Mouse (Mus musculus) ES-Bruce4 (cell line): ENCODE results near the gene Rnf185. TPM values are rescaled to one million over a fixed set of nuclear protein-coding genes. Genes with fewer than 3 reads are reported as not detected.

Experiments used
- H3K27ac ChIP-seq: 2 replicates; pipeline ENCODE4 v1.5.1; 2012; ENCODE audit warnings: low read length, inconsistent platforms; ENCODE audit not compliant: insufficient read depth
- H3K27me3 ChIP-seq: 2 replicates; pipeline ENCODE4 v1.6.1; 2012; ENCODE audit warnings: mild to moderate bottlenecking, low read length, inconsistent platforms; ENCODE audit not compliant: control insufficient read depth, poor library complexity, insufficient read depth, severe bottlenecking
- H3K36me3 ChIP-seq: 2 replicates; pipeline ENCODE4 v1.6.1; 2012; ENCODE audit warnings: inconsistent platforms, mild to moderate bottlenecking, low read length, moderate library complexity; ENCODE audit not compliant: control insufficient read depth, poor library complexity, insufficient read depth, severe bottlenecking
- H3K4me1 ChIP-seq: one replicate; pipeline ENCODE4 v1.8.1; 2011; ENCODE audit warnings: low read length; ENCODE audit not compliant: control insufficient read depth, insufficient read depth
- H3K4me3 ChIP-seq: 2 replicates; pipeline ENCODE4 v1.5.1; 2011; ENCODE audit warnings: low read depth, mild to moderate bottlenecking, low read length
- H3K9ac ChIP-seq: 2 replicates; pipeline ENCODE4 v1.6.1; 2012; ENCODE audit warnings: low read depth, mild to moderate bottlenecking, inconsistent platforms; ENCODE audit not compliant: poor library complexity, severe bottlenecking
- H3K9me3 ChIP-seq: replicated peaks from 2 replicates; pipeline ENCODE4 v1.6.1; 2012; ENCODE audit warnings: mild to moderate bottlenecking, low read length, inconsistent platforms; ENCODE audit not compliant: control insufficient read depth, poor library complexity, insufficient read depth, severe bottlenecking
- CTCF ChIP-seq: IDR thresholded peaks from one replicate; pipeline ENCODE4 v1.8.1; 2011; ENCODE audit warnings: low read depth, low read length
- EP300 ChIP-seq: IDR thresholded peaks from 2 replicates; pipeline ENCODE4 v1.6.1; 2011; ENCODE audit warnings: low read depth, low read length; ENCODE audit not compliant: insufficient read depth
- POLR2A ChIP-seq: IDR thresholded peaks from one replicate; pipeline ENCODE4 v1.8.1; 2011; ENCODE audit warnings: low read length; ENCODE audit not compliant: insufficient read depth
- polyA plus RNA-seq: library from polyadenylated mRNA; stranded (reverse); fragments of >200 nt; gene quantifications from 2 replicates; pipeline ENCODE4 v1.2.4, GENCODE M21; 2011; ENCODE audit warnings: low read depth; ENCODE audit not compliant: missing spikeins, insufficient read depth, insufficient read length

Rnf185 gene
- polyA plus RNA-seq, 1 experiment, result 21.4 TPM

GRCm38 (mm10) chr11:3408997-3409732 lies 43.0 kb downstream of the Rnf185 start, which contains the start of gene Limk2:
Gene Limk2 (minus strand): TSS chr11:3409189.
- H3K27ac ChIP-seq, result peak within 1 kb of the TSS; percentile 32
- H3K27me3 ChIP-seq, result no peaks in the 10 kb centered on the region
- peaks cover 6% of the 10 kb centered on the region for H3K36me3 ChIP-seq
- peak within 1 kb of the TSS; percentile 88 for H3K9ac ChIP-seq
- H3K4me1 ChIP-seq, result no peaks in the 10 kb centered on the region
- TF ChIP-seq EP300 (0 out of 2 replicates have a peak, but pooled peaks have one; percentile 45), CTCF (peak; percentile 81), POLR2A (peak; percentile 42)
- peak within 1 kb of the TSS; percentile 76 for H3K4me3 ChIP-seq
- H3K9me3 ChIP-seq, result no peaks in the 10 kb centered on the region

- Histone ChIP-seq H3K4me1 (no peaks in the 10 kb centered on the region), H3K27ac (peak overlapping the region; percentile 32), H3K9ac (peak overlapping the region; percentile 88), H3K27me3 (no peaks in the 10 kb centered on the region), H3K36me3 (peaks cover 6% of the 10 kb centered on the region), H3K9me3 (no peaks in the 10 kb centered on the region), H3K4me3 (peak overlapping the region; percentile 76)
- no peak for TF ChIP-seq EP300
- no peak for TF ChIP-seq CTCF
- no peak for TF ChIP-seq POLR2A
These were observed 43.8 kb downstream of the Rnf185 start for GRCm38 (mm10) chr11:3408131-3408996.

- Histone ChIP-seq H3K4me3 (no peak overlapping the region), H3K27me3 (no peaks in the 10 kb centered on the region), H3K9me3 (no peaks in the 10 kb centered on the region), H3K36me3 (peaks cover 6% of the 10 kb centered on the region), H3K4me1 (peaks cover 4% of the 10 kb centered on the region), H3K9ac (no peak overlapping the region), H3K27ac (no peak overlapping the region)
- TF ChIP-seq POLR2A, result no peak
- no peak for TF ChIP-seq EP300
- no peak for TF ChIP-seq CTCF
These were observed 47.7 kb downstream of the Rnf185 start for GRCm38 (mm10) chr11:3404287-3405047.

- Histone ChIP-seq H3K9me3 (no peaks in the 10 kb centered on the region), H3K4me1 (peaks cover 4% of the 10 kb centered on the region), H3K4me3 (no peak overlapping the region), H3K36me3 (peaks cover 6% of the 10 kb centered on the region), H3K27ac (no peak overlapping the region), H3K9ac (no peak overlapping the region), H3K27me3 (no peaks in the 10 kb centered on the region)
- TF ChIP-seq EP300 (no peak), CTCF (no peak), POLR2A (no peak)
These were observed 49.1 kb downstream of the Rnf185 start for GRCm38 (mm10) chr11:3403024-3403423.

GRCm38 (mm10) chr11:3398318-3398717 lies 53.8 kb downstream of the Rnf185 start:
- H3K9ac ChIP-seq, result no peak overlapping the region
- no peaks in the 10 kb centered on the region for H3K27me3 ChIP-seq
- TF ChIP-seq POLR2A (no peak), EP300 (no peak), CTCF (no peak)
- H3K9me3 ChIP-seq, result no peaks in the 10 kb centered on the region
- H3K36me3 ChIP-seq, result 0 out of 2 replicates have a peak, but pooled peaks cover 2% of the 10 kb centered on the region
- no peak overlapping the region for H3K27ac ChIP-seq
- no peak overlapping the region for H3K4me3 ChIP-seq
- peaks cover 6% of the 10 kb centered on the region for H3K4me1 ChIP-seq
